Comparison of ENCODE assay signal across 13 mouse cellular contexts in the genomic region with DNA sequence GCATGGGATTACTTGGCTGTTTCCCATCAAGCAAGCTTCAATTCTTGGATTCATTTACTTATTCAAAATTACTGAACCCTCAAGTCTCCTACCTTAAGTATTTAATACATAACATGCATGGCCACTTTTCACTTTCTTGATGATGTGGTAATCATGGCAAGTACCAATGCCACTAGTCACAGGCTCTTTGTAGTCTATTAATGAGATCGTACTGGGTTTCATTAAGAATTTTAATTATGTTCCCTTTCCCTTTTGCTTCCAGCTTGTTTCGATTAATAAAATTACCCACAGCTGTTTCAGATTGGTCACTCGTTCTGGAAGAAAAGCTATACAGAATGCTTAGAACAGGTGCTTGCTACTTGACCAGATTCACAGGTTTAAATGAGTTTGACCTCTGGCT.
"Had no signal": no experiment of that assay in that cellular context is flagged by ENCODE, and none has a peak within 500 bp of the region (broad histone marks: within the 10 kb centered on the region; RNA-seq: fewer than 3 reads in every experiment).

No protein-coding gene starts in this region.

- H3K36me3 ChIP-seq: liver, embryonic 13.5 days; lung, embryonic 15.5 days; midbrain, embryonic 15.5 days; neural tube, embryonic 12.5 days had no signal

- H3K4me3 ChIP-seq: liver, embryonic 13.5 days; lung, embryonic 15.5 days; megakaryocyte, embryonic 14.5 days; midbrain, embryonic 15.5 days; neural tube, embryonic 12.5 days had no signal

- ATAC-seq: liver, postnatal 0 days; midbrain, embryonic 15.5 days had no signal

- H3K27ac ChIP-seq: liver, embryonic 13.5 days; lung, embryonic 15.5 days; macrophage; midbrain, embryonic 15.5 days; neural tube, embryonic 12.5 days had no signal

- DNase-seq: kidney, postnatal 14 days; left cerebral cortex, postnatal 4 days; liver; liver, embryonic 13.5 days; liver, postnatal 0 days; lung, postnatal 14 days; thymus, postnatal 36 days had no signal

- H3K27me3 ChIP-seq: liver, embryonic 13.5 days; lung, embryonic 15.5 days; megakaryocyte, embryonic 14.5 days; midbrain, embryonic 15.5 days; neural tube, embryonic 12.5 days had no signal

- H3K4me1 ChIP-seq: liver, embryonic 13.5 days; lung, embryonic 15.5 days; megakaryocyte, embryonic 14.5 days; midbrain, embryonic 15.5 days; neural tube, embryonic 12.5 days had no signal

- H3K9ac ChIP-seq: liver, embryonic 13.5 days; liver, postnatal 0 days; lung, embryonic 15.5 days; midbrain, embryonic 15.5 days; neural tube, embryonic 12.5 days had no signal

- H3K9me3 ChIP-seq: liver, embryonic 13.5 days; lung, embryonic 15.5 days; megakaryocyte, embryonic 14.5 days; midbrain, embryonic 15.5 days; neural tube, embryonic 12.5 days had no signal

- H3K4me2 ChIP-seq: liver, embryonic 13.5 days; lung, embryonic 15.5 days; midbrain, embryonic 11.5 days; midbrain, embryonic 15.5 days; neural tube, embryonic 12.5 days had no signal
